Mouse (Mus musculus) kidney, adult 9 months (tissue): ENCODE measurements around the gene Atp13a3.
A peak's percentile ranks its signal among the peaks of the same experiment; 100 is the strongest.
"Not testable (repeated sequence)": the region's sequence is repeated elsewhere in the genome, so short reads cannot be mapped to it uniquely, and the experiment has no call there.

Source experiments
- DNase-seq: peaks from one replicate; pipeline ENCODE4 v3.0.0; 2022

Gene Atp13a3

GRCm38 (mm10) chr16:30410914-30411313 lies 5.1 kb upstream of the Atp13a3 start:
- no peak for DNase-seq

- peak; percentile 79 for DNase-seq
These were observed 1.7 kb upstream of the Atp13a3 start for GRCm38 (mm10) chr16:30407513-30407912.

GRCm38 (mm10) chr16:30403528-30403927 lies 2.2 kb downstream of the Atp13a3 start:
- DNase-seq: no peak

- peak; percentile 83 for DNase-seq
These were observed 8.4 kb downstream of the Atp13a3 start for GRCm38 (mm10) chr16:30397127-30398057.

GRCm38 (mm10) chr16:30395136-30395535 lies 10.6 kb downstream of the Atp13a3 start:
- no peak for DNase-seq

- DNase-seq: peak; percentile 62
These were observed 15.0 kb downstream of the Atp13a3 start for GRCm38 (mm10) chr16:30390650-30391340.

GRCm38 (mm10) chr16:30389831-30390649 lies 15.7 kb downstream of the Atp13a3 start:
- no peak for DNase-seq

GRCm38 (mm10) chr16:30389210-30389684 lies 16.5 kb downstream of the Atp13a3 start:
- DNase-seq: peak; percentile 40

- DNase-seq: peak; percentile 90
These were observed 17.1 kb downstream of the Atp13a3 start for GRCm38 (mm10) chr16:30388522-30389209.

GRCm38 (mm10) chr16:30387871-30388460 lies 17.8 kb downstream of the Atp13a3 start:
- peak; percentile 35 for DNase-seq

- DNase-seq: no peak
These were observed 18.8 kb downstream of the Atp13a3 start for GRCm38 (mm10) chr16:30386911-30387439.

GRCm38 (mm10) chr16:30385531-30385930 lies 20.2 kb downstream of the Atp13a3 start:
- DNase-seq: no peak

- no peak for DNase-seq
These were observed 29.5 kb downstream of the Atp13a3 start for GRCm38 (mm10) chr16:30376237-30376636.

GRCm38 (mm10) chr16:30374927-30375326 lies 30.8 kb downstream of the Atp13a3 start:
- DNase-seq: no peak

GRCm38 (mm10) chr16:30374266-30374665 lies 31.5 kb downstream of the Atp13a3 start:
- peak; percentile 71 for DNase-seq

- DNase-seq: not testable (repeated sequence)
These were observed 32.5 kb downstream of the Atp13a3 start for GRCm38 (mm10) chr16:30373286-30373685.

GRCm38 (mm10) chr16:30367395-30367794 lies 38.4 kb downstream of the Atp13a3 start:
- no peak for DNase-seq

- DNase-seq: no peak
These were observed 41.2 kb downstream of the Atp13a3 start for GRCm38 (mm10) chr16:30364604-30365003.

- DNase-seq: no peak
These were observed 43.2 kb downstream of the Atp13a3 start for GRCm38 (mm10) chr16:30362528-30362927.

- not testable (repeated sequence) for DNase-seq
These were observed 52.3 kb downstream of the Atp13a3 start for GRCm38 (mm10) chr16:30353489-30353888.

- DNase-seq: peak; percentile 14
These were observed 91.5 kb downstream of the Atp13a3 start for GRCm38 (mm10) chr16:30314236-30314635.
